Mouse (Mus musculus) heart, postnatal 0 days (tissue): ENCODE data around the gene Pdf. TPM values are rescaled to one million over a fixed set of nuclear protein-coding genes. Genes with fewer than 3 reads are reported as not detected.
"Not testable (repeated sequence)": the region's sequence is repeated elsewhere in the genome, so short reads cannot be mapped to it uniquely, and the experiment has no call there.

ENCODE experiments used
- ATAC-seq: fragments of 200-750 bp; cut with Nextera tagmentation; 2 replicates; pipeline ENCODE4 v1.8.0; 2017; ENCODE audit warnings: low read depth, moderate number of reproducible peaks, moderate library complexity; ENCODE audit not compliant: insufficient read depth
- DNase-seq: peaks from one replicate; pipeline ENCODE4 v3.0.0-alpha.2; 2016; ENCODE audit warnings: low spot score
- H3K27ac ChIP-seq: fragments of 300-500 bp; sonication (generic); 2 replicates; pipeline ENCODE4 v1.5.1; 2014; ENCODE audit warnings: low read depth, mild to moderate bottlenecking
- H3K27me3 ChIP-seq: fragments of 300-500 bp; sonication (generic); 2 replicates; pipeline ENCODE4 v1.6.1; 2014; ENCODE audit warnings: low read length, mixed read lengths; ENCODE audit not compliant: control insufficient read depth, insufficient read depth
- H3K36me3 ChIP-seq: fragments of 300-500 bp; sonication (generic); replicated peaks from 2 replicates; pipeline ENCODE4 v1.6.1; 2014; ENCODE audit warnings: low read length, mixed read lengths; ENCODE audit not compliant: control insufficient read depth, insufficient read depth
- H3K4me1 ChIP-seq: fragments of 300-500 bp; sonication (generic); 2 replicates; pipeline ENCODE4 v1.6.1; 2014; ENCODE audit warnings: antibody characterized with exemption; ENCODE audit not compliant: control insufficient read depth, insufficient read depth
- H3K4me2 ChIP-seq: fragments of 300-500 bp; sonication (generic); 2 replicates; pipeline ENCODE4 v1.6.1; 2014; ENCODE audit warnings: low read depth, mild to moderate bottlenecking, low read length, moderate library complexity
- H3K4me3 ChIP-seq: fragments of 300-500 bp; sonication (generic); 2 replicates; pipeline ENCODE4 v1.5.1; 2014; ENCODE audit warnings: low read depth, low read length
- H3K9ac ChIP-seq: fragments of 300-500 bp; sonication (generic); replicated peaks from 2 replicates; pipeline ENCODE4 v1.6.1; 2014; ENCODE audit warnings: low read depth, low read length, mixed read lengths
- H3K9me3 ChIP-seq: fragments of 300-500 bp; sonication (generic); replicated peaks from 2 replicates; pipeline ENCODE4 v1.6.1; 2016; ENCODE audit warnings: low read length; ENCODE audit not compliant: control insufficient read depth
- CTCF ChIP-seq: IDR thresholded peaks from 2 replicates; pipeline ENCODE4 v1.5.1; 2016; ENCODE audit warnings: antibody characterized with exemption, control low read depth, low read depth
- EP300 ChIP-seq: IDR thresholded peaks from 2 replicates; pipeline ENCODE4 v1.6.1; 2016; ENCODE audit warnings: antibody characterized with exemption, low read depth
- WGBS: fragments of 180-500 bp; shearing (Covaris S2); extraction: QIAGEN DNeasy Blood & Tissue Kit; methylation state at CpG from one replicate; pipeline ENCODE4 v1.1.7; 2014; 5-methylcytosine and 5-hydroxymethylcytosine counted together
- polyA plus RNA-seq: library from polyadenylated mRNA; unstranded; fragments of >200 nt; fragmentation: Nextera tagmentation; extraction: Ambion mirVana; gene quantifications from 2 replicates; pipeline ENCODE4 v1.2.1, GENCODE M21; 2015
- total RNA-seq: library from RNA; depleted of rRNA; stranded (reverse); fragments of >200 nt; gene quantifications from 2 replicates; pipeline ENCODE4 v1.2.3, GENCODE M21; 2014; ENCODE audit warnings: low replicate concordance

The Pdf gene
- total and polyA plus RNA-seq, 2 experiments from 2014 or later = 59.7 to 90.4 TPM

DNA sequence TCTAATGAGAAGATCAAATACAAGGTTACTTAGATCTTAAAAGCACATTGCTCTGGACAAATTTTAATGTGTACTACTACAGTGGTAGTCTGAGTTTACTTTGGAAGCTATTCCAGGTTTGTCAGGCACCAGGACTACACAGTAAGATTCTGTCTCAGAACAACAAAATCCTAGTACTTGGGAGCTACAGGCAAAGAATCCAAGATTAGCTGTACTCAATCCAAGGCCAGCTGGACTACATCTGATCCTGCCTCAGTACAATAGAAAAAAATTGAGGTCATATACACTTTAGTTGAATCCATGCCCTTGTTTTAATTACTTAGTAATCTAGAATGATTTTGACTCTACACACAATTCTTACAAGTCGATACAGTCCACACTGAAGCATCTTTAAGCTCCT, 33.5 kb downstream of the Pdf start:
- DNase-seq = no peak
- H3K27ac ChIP-seq = no peak overlapping the region
- H3K4me1 ChIP-seq = no peaks in the 10 kb centered on the region
- no peak overlapping the region for H3K9ac ChIP-seq
- no peaks in the 10 kb centered on the region for H3K9me3 ChIP-seq
- 71% methylated on average over 1 of the region's 1 CpGs for WGBS
- no peak overlapping the region for H3K4me2 ChIP-seq
- TF ChIP-seq CTCF = no peak
- TF ChIP-seq EP300 = no peak
- peaks cover 36% of the 10 kb centered on the region for H3K36me3 ChIP-seq
- ATAC-seq = 0 out of 2 replicates have a peak, but pooled peaks have one; percentile 39
- H3K27me3 ChIP-seq = no peaks in the 10 kb centered on the region
- no peak overlapping the region for H3K4me3 ChIP-seq

GRCm38 (mm10) chr8:107012666-107013065, 35.7 kb downstream of the Pdf start:
- H3K27me3 ChIP-seq = no peaks in the 10 kb centered on the region
- H3K4me1 ChIP-seq = no peaks in the 10 kb centered on the region
- H3K27ac ChIP-seq = no peak overlapping the region
- no peak overlapping the region for H3K4me3 ChIP-seq
- WGBS = 73% methylated on average over 2 of the region's 2 CpGs
- no peaks in the 10 kb centered on the region for H3K9me3 ChIP-seq
- peaks cover 53% of the 10 kb centered on the region for H3K36me3 ChIP-seq
- H3K4me2 ChIP-seq = no peak overlapping the region
- no peak for DNase-seq
- TF ChIP-seq CTCF (no peak), EP300 (no peak)
- H3K9ac ChIP-seq = no peak overlapping the region
- no peak for ATAC-seq

GRCm38 (mm10) chr8:107007795-107008194, 40.6 kb downstream of the Pdf start:
- Histone ChIP-seq H3K27me3 (no peaks in the 10 kb centered on the region), H3K4me1 (0 out of 2 replicates have a peak, but pooled peaks cover 5% of the 10 kb centered on the region), H3K36me3 (peaks cover 50% of the 10 kb centered on the region), H3K9me3 (no peaks in the 10 kb centered on the region), H3K4me3 (no peak overlapping the region), H3K4me2 (no peak overlapping the region), H3K27ac (no peak overlapping the region), H3K9ac (no peak overlapping the region)
- 79% methylated on average over 3 of the region's 3 CpGs for WGBS
- TF ChIP-seq EP300 (no peak), CTCF (no peak)
- ATAC-seq (no peak), DNase-seq (no peak)

GRCm38 (mm10) chr8:107002532-107002931, 45.9 kb downstream of the Pdf start:
- Histone ChIP-seq H3K4me1 (0 out of 2 replicates have a peak, but pooled peaks cover 5% of the 10 kb centered on the region), H3K36me3 (peaks cover 10% of the 10 kb centered on the region; the same call in 1 of the 2 replicates), H3K9me3 (no peaks in the 10 kb centered on the region), H3K4me2 (no peak overlapping the region), H3K27ac (no peak overlapping the region), H3K4me3 (no peak overlapping the region), H3K9ac (no peak overlapping the region), H3K27me3 (no peaks in the 10 kb centered on the region)
- WGBS = 28% methylated on average over 5 of the region's 5 CpGs
- peak; percentile 86 for DNase-seq
- peak; percentile 76 for ATAC-seq
- TF ChIP-seq EP300 = no peak
- TF ChIP-seq CTCF = peak; percentile 100

DNA sequence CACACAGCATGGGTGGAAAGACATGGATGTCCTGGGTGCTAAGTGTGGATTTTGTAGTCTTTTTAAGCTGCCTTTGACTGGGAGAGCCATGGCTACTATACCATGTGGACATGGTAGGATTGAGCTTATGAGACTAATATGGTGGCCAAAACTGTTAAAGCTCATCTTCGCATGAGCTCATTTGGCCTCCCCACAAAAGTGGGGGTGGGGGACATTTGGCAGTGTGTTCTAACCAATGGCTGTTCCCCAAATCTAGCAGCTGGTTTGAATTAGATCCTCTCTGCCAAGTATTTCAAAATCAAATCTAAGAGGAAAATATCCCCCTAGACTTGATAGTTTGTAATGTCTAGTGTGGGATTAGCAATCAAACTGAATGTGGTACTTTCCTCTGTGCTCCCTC, 49.3 kb downstream of the Pdf start:
- 76% methylated on average over 1 of the region's 1 CpGs for whole genome bisulfite sequencing
- Histone ChIP-seq H3K4me1 (no peaks in the 10 kb centered on the region), H3K27ac (no peak overlapping the region), H3K27me3 (no peaks in the 10 kb centered on the region), H3K36me3 (peaks cover 16% of the 10 kb centered on the region), H3K4me2 (no peak overlapping the region), H3K4me3 (no peak overlapping the region), H3K9me3 (no peaks in the 10 kb centered on the region), H3K9ac (no peak overlapping the region)
- TF ChIP-seq EP300 (no peak), CTCF (no peak)
- no peak for DNase-seq
- ATAC-seq = no peak

DNA sequence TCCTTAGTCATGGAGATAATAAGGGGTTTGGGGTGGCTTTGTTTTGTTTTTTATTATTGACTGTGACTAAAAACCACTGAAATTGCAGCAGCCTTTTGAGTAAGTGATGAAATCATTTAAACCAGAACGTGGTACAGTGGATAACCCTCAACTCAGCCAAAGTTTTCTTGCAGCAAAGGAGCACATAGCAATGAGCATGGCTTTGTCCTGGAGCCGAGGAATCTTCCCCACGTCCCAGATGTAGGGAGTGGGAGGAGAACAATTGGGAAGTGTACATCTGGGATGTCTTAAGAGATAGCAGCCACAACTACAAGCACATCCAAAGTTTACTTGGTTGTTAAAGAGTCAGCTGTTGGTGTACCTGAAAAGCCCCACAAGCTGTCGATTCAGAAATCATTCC, 51.0 kb downstream of the Pdf start:
- H3K9me3 ChIP-seq = no peaks in the 10 kb centered on the region
- ATAC-seq = no peak
- no peak overlapping the region for H3K9ac ChIP-seq
- 63% methylated on average over 4 of the region's 4 CpGs for WGBS
- no peak for DNase-seq
- no peak overlapping the region for H3K4me2 ChIP-seq
- H3K27ac ChIP-seq = no peak overlapping the region
- TF ChIP-seq EP300 = no peak
- TF ChIP-seq CTCF = no peak
- no peaks in the 10 kb centered on the region for H3K27me3 ChIP-seq
- no peak overlapping the region for H3K4me3 ChIP-seq
- no peaks in the 10 kb centered on the region for H3K4me1 ChIP-seq
- peaks cover 18% of the 10 kb centered on the region for H3K36me3 ChIP-seq

DNA sequence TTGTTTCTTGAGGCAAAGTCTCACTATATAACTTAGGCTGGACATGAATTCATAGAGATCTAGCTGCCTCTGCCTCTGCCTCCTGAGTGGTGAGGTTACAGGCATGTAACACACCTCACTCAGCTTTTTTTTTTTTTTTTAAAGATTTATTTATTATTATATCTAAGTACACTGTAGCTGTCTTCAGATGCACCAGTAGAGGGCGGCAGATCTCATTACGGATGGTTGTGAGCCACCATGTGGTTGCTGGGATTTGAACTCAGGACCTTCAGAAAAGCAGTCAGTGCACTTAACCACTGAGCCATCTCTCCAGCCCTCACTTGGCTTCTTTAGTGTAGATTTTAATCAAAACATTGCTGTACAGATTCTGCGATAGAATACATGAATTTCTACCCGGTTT, 52.1 kb downstream of the Pdf start:
- not testable (repeated sequence) for H3K9me3 ChIP-seq, H3K4me2 ChIP-seq, H3K4me1 ChIP-seq, DNase-seq, H3K27me3 ChIP-seq, ATAC-seq, H3K4me3 ChIP-seq, H3K9ac ChIP-seq, H3K27ac ChIP-seq
- 87% methylated on average over 4 of the region's 4 CpGs for WGBS
- H3K36me3 ChIP-seq = peaks cover 25% of the 10 kb centered on the region
